In the genomic region with DNA sequence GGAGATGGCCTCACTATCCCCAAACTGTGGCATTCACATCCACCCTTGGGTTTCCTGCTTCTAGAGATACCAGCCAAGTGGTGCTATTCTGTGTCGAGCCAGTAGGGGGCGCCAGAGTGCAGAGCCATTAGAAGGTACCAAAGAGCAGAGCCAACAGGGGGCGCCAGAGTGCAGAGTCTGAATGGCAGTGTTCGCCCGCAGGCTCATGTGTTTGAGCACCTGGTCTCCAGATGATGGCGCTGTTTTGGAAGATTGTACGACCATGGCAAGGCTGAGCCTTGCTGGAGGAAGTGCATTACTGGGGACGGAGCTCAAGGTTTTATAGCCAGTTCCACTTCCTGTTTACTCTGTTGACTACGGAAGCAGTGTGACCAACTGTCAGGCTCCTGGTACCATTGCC, we compare ENCODE assay signal across 8 mouse cellular contexts. TPM values are rescaled to one million over a fixed set of nuclear protein-coding genes. Genes with fewer than 3 reads are reported as not detected.
DNase-seq lines count a peak whose midpoint lies in the region; ATAC-seq and TF ChIP-seq lines count a peak whose summit lies in the region.
"Had no signal": no experiment of that assay in that cellular context is flagged by ENCODE, and none has a peak within 500 bp of the region (broad histone marks: within the 10 kb centered on the region; RNA-seq: fewer than 3 reads in every experiment).

No protein-coding gene starts in this region.

- no peaks in the 10 kb centered on the region for H3K27me3 ChIP-seq in midbrain, embryonic 11.5 days (ENCODE audit: control insufficient read depth, insufficient read depth, low read length)
- no peaks in the 10 kb centered on the region for H3K27me3 ChIP-seq in midbrain, embryonic 16.5 days (ENCODE audit: control insufficient read depth, insufficient read depth, low read depth, low read length)
- no peaks in the 10 kb centered on the region for H3K27me3 ChIP-seq in limb, embryonic 14.5 days (ENCODE audit: control insufficient read depth, insufficient read depth, low read length)

- H3K27ac ChIP-seq in midbrain, embryonic 11.5 days (ENCODE audit: low read depth, low read length) = no peak overlapping the region
- no peak overlapping the region for H3K27ac ChIP-seq in midbrain, embryonic 16.5 days (ENCODE audit: low read length)
- H3K27ac ChIP-seq in limb, embryonic 14.5 days (replicated peaks; ENCODE audit: low read depth, low read length) = no peak overlapping the region

- no peak overlapping the region for H3K4me3 ChIP-seq in midbrain, embryonic 11.5 days (ENCODE audit: low read depth, low read length)
- no peak overlapping the region for H3K4me3 ChIP-seq in midbrain, embryonic 16.5 days (ENCODE audit: low read depth, low read length)
- H3K4me3 ChIP-seq in limb, embryonic 14.5 days (replicated peaks; ENCODE audit: low read length) = no peak overlapping the region

- H3K9me3 ChIP-seq in midbrain, embryonic 11.5 days (ENCODE audit: control insufficient read depth, low read length) = no peaks in the 10 kb centered on the region
- H3K9me3 ChIP-seq in midbrain, embryonic 16.5 days (replicated peaks; ENCODE audit: control insufficient read depth, low read length, poor library complexity, severe bottlenecking) = no peaks in the 10 kb centered on the region
- no peaks in the 10 kb centered on the region for H3K9me3 ChIP-seq in limb, embryonic 14.5 days (ENCODE audit: control insufficient read depth, low read length)

- 45% methylated on average over 9 of the region's 9 CpGs for WGBS in midbrain, embryonic 11.5 days
- 44% methylated on average over 9 of the region's 9 CpGs for WGBS in midbrain, embryonic 16.5 days
- WGBS in limb, embryonic 14.5 days = 43% methylated on average over 9 of the region's 9 CpGs

- TF ChIP-seq POLR2A in limb, embryonic 14.5 days (IDR thresholded peaks at IDR 0.05; ENCODE audit: borderline replicate concordance, extremely low read depth, insufficient read depth, insufficient read length) = no peak

- H3K9ac ChIP-seq in midbrain, embryonic 11.5 days (ENCODE audit: low read length) = no peak overlapping the region
- H3K9ac ChIP-seq in midbrain, embryonic 16.5 days (ENCODE audit: low read depth, low read length) = no peak overlapping the region
- H3K9ac ChIP-seq in limb, embryonic 14.5 days (ENCODE audit: low read depth, low read length, severe bottlenecking) = no peak overlapping the region

- H3K4me2 ChIP-seq in midbrain, embryonic 11.5 days = no peak overlapping the region
- H3K4me2 ChIP-seq in midbrain, embryonic 16.5 days (ENCODE audit: low read length) = no peak overlapping the region
- no peak overlapping the region for H3K4me2 ChIP-seq in limb, embryonic 14.5 days (replicated peaks; ENCODE audit: low read depth, low read length, severe bottlenecking)

- H3K36me3 ChIP-seq in midbrain, embryonic 11.5 days (ENCODE audit: control insufficient read depth, insufficient read depth, low read length) = no peaks in the 10 kb centered on the region
- no peaks in the 10 kb centered on the region for H3K36me3 ChIP-seq in midbrain, embryonic 16.5 days (ENCODE audit: control insufficient read depth, insufficient read depth, low read length)
- no peaks in the 10 kb centered on the region for H3K36me3 ChIP-seq in limb, embryonic 14.5 days (ENCODE audit: control insufficient read depth, insufficient read depth, low read length)

- intact Hi-C loops in gastrocnemius, postnatal 14 days (cut with DNase I; ENCODE audit: low total_unique reads) = loop anchor here (5.0 kb wide), 1 partner anchor 84 kb away; no protein-coding TSS in a partner anchor

- H3K4me1 ChIP-seq in midbrain, embryonic 11.5 days (ENCODE audit: control insufficient read depth, insufficient read depth, low read length) = no peaks in the 10 kb centered on the region
- H3K4me1 ChIP-seq in midbrain, embryonic 16.5 days (ENCODE audit: control insufficient read depth, insufficient read depth, low read length) = no peaks in the 10 kb centered on the region
- H3K4me1 ChIP-seq in limb, embryonic 14.5 days (ENCODE audit: control insufficient read depth, insufficient read depth, low read length) = no peaks in the 10 kb centered on the region

- DNase-seq in midbrain, embryonic 11.5 days (ENCODE audit: low spot score, missing footprints) = peak; percentile 96
- peak; percentile 52 for DNase-seq in NIH3T3 (ENCODE audit: low read depth)
- peak; percentile 70 for DNase-seq in c-Kit-positive CD71-positive TER-119-positive erythroid progenitor cells, embryonic 14.5 days (ENCODE audit: low spot score)
- peak; percentile 50 for DNase-seq in gastrocnemius, postnatal 14 days
- DNase-seq in limb, embryonic 14.5 days (ENCODE audit: low spot score) = peak; percentile 20
- DNase-seq in right cerebral cortex, postnatal 14 days = peak; percentile 63

- ATAC-seq in midbrain, embryonic 11.5 days (ENCODE audit: low FRiP score) = no peak
- ATAC-seq in midbrain, embryonic 16.5 days = no peak
- ATAC-seq in limb, embryonic 14.5 days (ENCODE audit: low FRiP score, low read depth) = no peak

RNA-seq across cellular contexts. Expression of gene Tmem233, which starts 33.5 kb away (rescaled TPM):
- polyA plus RNA-seq in midbrain, embryonic 11.5 days (2014; fragmentation: Nextera tagmentation; extraction: Ambion mirVana) = not detected in 2 replicates
- not detected in 2 replicates for polyA plus RNA-seq in midbrain, embryonic 16.5 days (2015; fragmentation: Nextera tagmentation; extraction: Ambion mirVana)
- total RNA-seq in gastrocnemius, postnatal 14 days (2021) = 10 to 100 TPM; 54.1 to 75.2 TPM
- 0.09 and 0.33 TPM in 2 replicates for polyA plus RNA-seq in limb, embryonic 14.5 days (2012; rRNA removed)
- polyA plus RNA-seq in limb, embryonic 14.5 days (2014; fragmentation: Nextera tagmentation; extraction: Ambion mirVana) = not detected in 2 replicates
- polyA plus RNA-seq: heart, embryonic 14.5 days had no signal

Comparison
In these comparisons a context has a peak if more than half of its experiments do, and no peak if none do; other contexts are left out.
1. DNase-seq: peak in every context shown above with its lines; median percentile 96 in midbrain, embryonic 11.5 days; 70 in c-Kit-positive CD71-positive TER-119-positive erythroid progenitor cells, embryonic 14.5 days; 63 in right cerebral cortex, postnatal 14 days; 52 in NIH3T3; 50 in gastrocnemius, postnatal 14 days; 20 in limb, embryonic 14.5 days.